Mouse (Mus musculus): ENCODE measurements around the gene Rbm33.

Rbm33 gene

DNA sequence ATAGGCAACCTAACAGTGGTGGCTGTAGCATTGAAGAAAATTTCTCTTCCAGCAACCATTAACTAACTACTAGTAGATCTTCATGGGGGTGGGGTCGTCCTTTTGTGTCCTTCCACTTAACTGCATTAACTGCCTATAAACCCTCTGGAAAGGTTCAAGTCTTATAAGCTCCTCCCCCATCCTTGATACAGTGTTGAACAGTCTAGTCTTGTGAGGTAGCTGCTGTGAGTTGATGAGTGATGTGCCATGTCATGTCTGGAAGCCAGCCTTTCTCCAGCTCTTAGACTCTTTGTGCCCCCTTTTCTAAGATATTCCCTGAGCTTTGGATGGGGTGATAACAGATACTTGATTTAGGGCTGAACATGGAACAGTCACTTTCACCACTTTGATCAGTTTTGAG, 7.5 kb downstream of the Rbm33 start:
- no peak for DNase-seq (ENCODE audit: low read depth)

DNA sequence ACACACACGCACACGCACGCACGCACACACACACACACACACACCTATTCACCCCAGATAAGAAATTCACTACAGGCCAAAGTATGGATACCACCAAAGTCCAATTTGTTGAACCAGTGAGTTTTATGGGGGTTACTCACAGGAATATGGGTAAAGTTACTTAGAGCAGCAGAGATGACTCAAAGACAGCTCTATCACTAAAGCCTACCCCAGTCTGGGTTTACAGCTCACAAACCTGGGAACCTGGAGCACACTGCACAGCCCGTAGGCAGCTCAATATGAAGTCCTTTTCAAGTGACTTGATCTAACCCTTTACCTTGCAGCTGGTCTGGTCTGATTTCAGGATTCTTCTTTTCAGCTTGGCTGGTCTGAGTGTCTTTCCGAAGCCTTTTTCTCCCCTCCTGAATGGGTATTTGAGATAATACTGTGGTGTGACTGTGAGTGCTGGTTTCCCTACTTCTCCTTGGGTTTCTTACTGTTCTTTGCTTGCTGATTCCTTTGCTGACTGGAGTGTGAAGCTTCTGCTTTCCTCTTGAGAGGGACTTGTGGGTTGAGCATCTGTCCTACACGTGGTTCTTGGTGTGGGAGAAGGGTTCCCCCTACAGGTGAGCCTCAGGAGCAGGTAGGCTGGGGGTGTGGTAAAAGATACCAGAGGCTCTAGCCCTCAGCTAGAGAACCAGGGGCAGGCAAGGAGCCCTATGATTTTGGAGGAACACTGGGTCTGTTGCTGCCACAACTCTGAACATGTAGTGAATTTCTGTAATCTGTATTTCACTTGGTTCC, 12.3 kb downstream of the Rbm33 start:
- no peak for DNase-seq (ENCODE audit: low read depth)

DNA sequence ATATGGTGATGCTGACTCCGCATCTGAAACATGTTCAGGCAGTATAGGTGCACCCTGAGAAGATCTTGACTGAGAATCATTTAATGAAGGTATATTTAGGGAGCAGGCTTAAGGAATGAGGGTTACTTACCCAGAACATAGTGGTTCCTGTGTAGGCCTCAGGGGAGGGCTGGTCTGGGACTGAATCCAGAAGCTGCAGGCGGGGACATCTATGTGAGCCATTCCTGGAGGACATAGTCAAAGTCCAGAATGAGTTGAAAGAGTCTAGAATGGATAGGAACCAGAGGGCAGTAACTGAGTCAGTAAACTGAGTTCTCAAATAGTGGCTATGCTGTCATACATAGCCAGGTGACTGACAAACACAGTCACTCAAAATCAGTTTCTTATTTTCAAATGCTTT, 16.8 kb downstream of the Rbm33 start:
- no peak for DNase-seq (ENCODE audit: low read depth)

DNA sequence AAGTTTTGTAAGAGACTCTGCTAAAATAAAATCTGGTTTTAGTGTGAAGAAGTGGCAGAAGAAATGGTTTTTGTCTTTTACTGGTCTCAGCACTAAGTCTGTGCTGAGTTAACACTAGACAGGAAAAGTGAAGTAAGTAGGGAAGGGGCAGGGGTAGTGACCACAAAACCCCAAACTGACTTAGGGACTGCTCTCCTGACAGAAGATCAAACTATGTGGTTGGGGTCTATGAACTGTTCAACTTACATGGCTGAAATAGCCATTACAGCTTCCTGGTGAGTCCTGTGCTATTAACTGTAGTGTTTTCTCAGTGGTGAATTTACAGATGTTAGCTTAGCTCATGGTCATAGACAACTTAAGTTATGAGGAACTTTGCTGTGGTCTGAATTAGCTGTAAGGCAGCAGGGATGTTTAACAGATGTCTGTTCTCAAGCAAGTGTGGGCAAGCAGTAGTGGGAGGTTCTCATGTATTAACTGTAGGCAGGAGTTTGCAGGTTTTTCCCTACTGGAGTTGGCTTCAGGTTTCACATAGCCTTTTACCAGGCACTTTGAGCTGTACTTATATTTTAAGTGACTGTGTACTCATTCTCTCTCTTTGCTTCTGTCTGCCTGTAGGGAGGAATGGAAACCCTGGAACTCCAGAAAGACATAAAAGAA, 35.1 kb downstream of the Rbm33 start:
- DNase-seq (ENCODE audit: low read depth), result no peak

DNA sequence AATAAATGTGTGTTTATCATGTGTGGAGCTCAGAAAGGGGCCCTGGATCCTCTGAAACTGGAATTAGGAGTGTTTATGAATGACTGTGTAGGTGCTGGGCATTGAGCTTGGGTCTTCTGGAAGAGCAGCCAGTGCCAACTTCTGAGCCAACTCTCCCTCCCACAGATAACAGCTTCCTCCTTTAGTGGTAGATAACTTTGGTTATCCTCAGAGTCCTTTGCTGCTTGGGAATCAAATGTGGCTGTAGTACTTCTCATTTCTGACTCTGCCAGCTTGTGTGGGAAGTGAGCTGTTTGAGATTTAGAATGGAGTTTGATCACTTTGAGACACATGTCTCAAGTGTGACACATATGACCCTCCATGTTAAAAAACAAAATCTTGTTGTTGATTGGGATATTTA, 38.7 kb downstream of the Rbm33 start:
- DNase-seq (ENCODE audit: low read depth), result no peak

DNA sequence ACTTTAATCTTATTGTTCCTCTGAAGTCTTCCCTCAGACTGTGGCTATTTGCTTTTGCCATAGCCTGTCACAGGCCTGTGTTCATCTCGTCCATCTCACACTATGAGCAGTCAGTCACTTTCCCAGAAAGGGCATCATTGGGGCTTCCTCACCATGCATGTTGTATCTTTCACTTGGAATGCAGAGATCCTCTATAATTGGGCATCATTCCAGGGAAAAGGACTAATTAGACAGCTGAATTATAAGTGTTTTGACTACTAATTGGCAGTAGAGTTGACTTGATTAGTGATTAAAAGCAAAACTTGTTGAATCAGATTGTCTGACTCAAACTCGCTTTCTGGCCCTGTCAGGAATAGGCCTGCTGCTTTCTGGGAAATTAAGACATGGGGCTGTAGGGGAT, 43.8 kb downstream of the Rbm33 start:
- DNase-seq (ENCODE audit: low read depth), result no peak

DNA sequence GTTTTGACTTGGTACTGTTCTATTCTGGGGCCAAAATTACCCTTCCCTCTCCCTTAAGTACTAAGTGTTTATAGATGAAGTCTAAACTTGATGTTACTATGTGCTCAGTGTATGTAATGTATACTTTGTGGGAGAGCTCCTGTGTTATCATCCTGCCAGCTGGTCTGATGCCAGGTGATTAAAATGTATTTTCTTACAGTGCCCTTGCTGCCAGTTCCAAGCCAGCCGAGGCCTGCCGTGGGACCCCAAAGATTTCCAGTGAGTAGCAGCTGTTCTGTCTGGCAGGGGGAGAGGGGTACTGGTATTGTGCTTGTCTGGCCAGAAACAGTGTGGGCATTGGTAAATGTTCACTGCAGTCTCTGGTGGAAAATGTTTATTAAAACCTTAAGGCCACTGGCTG, 51.1 kb downstream of the Rbm33 start:
- no peak for DNase-seq (ENCODE audit: low read depth)

DNA sequence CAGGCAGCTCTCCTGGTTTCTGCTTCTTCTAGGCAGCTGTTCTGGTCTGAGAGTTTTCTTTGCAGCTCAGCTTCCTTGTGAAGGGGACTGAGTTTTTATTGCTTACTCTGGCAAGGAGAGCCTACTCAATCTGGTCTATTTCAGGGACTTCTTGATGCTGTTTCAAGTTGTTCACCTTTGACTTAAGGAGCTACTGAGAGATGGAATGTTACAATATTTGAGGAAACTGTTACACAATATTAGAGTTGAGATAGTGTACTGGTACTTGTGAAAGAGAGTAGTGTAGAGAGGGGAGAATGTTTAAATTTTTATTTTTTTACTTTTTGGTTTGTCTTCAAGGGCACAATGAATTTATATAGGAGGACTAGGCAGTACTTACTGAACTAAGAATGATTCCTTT, 53.9 kb downstream of the Rbm33 start:
- no peak for DNase-seq (ENCODE audit: low read depth)

DNA sequence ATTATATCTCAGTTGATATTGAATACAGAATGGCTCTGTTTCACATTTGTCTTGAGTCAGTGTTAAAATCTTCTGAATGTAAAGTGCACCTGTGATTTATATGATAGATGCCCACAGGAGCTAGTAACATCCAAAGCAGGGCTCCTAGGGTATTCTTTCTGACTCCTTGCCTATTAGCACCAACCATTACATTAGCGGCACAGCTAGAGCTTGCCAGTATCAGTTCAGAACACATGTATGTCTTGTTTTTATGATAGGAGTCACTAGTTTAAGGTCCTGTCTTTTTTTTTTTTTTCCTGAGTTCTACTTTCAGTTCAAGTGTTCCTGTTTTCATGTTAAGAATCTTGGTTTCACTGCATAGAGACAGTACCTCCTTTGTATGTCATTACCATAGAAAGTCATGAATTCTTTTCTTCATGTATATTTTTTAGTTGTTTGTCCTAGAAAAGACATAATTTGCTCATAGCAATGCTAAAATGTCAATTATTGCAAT, 55.3 kb downstream of the Rbm33 start:
- peak; percentile 16 for DNase-seq (ENCODE audit: low read depth)

DNA sequence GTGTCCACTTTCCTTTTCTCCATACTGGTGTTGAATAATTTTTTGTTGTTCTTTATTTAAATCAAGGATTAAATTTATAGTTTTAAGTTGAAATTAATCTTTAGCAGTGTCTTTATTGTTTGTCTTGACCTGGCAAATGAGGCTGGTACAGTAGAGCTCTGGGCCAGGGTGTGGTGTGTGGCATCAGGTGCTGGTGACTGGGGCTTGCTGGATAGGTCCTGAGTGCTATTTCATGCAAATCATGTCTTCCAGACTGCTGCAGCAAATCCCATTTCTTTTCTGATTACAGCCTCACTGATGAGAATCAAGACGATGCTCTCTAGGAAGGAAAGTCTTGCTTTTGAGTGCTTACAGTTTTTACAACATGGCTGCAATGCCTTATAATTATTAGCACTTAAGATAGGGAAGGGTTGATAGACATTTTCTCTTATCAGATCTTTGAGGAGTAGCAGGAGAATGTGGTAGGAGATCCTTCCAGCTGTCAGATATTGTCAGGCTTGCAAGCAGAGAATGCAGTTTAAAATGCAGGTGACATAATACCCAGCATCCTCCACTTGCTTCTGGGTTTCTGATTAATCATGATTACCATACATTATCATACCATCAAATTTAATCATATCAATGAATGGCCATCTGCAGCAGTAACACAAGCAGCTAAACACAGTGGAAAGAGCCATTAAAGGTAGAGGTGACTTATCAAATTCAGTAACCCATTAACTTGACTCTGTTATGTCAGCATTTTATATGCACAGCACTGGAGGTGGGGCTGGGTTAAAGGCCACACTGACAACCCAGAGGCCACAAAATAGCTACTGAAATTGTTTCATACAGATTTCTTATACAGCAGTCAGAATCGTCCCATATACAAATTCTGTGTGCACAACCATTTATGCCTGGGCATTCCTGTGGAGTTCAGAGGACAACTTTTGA, 56.8 kb downstream of the Rbm33 start:
- no peak for DNase-seq (ENCODE audit: low read depth)

DNA sequence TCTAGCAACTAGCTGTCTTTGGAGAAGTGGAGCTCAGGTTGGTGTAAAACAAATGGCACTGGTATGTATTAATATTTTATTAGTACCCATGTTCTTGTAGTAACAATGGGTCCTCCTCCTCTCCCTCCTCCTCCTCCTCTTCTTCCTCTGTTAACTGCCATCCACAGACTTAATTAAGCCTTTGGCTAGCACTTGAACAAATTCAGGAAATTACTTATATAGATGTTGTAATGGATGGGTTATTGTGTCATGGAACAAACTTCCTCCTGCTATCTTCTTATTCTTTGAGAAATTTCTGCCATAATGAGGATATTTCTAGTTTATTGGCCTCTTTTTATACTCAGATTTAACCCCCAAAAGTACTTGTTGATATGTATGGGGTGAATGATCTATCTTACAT, 60.4 kb downstream of the Rbm33 start:
- no peak for DNase-seq (ENCODE audit: low read depth)

DNA sequence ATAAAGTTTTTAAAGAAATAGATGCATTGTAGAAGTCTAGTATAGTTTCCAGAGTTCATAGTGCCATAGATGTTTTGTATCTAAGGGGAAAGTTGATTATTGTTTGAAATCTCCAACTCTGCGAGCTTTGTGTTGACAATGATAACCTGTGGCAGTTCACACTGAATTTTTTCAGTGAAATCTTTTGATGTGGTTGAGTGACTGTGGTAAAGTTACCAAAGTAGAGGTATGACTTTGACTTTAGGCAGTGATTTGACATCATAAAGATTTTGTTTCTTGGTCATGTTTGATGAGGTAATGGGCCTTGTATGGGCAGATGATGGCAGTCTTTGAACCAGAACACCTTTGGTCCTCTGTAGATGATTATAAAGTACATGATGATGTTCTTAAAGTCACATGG, 65.4 kb downstream of the Rbm33 start:
- no peak for DNase-seq (ENCODE audit: low read depth)

DNA sequence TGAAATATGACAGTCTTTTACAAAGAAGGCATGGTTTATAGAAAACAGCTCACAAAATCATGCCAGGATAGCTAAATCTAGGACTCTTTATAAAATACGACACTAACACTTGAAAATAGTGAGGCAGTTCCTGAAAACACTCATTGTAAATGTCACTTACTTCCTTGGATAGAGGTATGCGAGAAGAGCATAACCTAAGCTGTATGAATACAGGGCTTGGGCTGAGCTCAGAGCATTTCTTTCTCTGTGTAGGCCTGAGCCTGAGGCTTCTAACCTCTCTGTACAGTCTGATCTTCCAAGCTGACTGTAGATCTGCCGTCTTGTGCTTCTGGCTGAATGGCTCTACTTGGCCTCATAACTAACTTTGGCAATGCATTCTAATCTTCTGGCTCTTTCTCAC, 69.9 kb downstream of the Rbm33 start:
- no peak for DNase-seq (ENCODE audit: low read depth)

DNA sequence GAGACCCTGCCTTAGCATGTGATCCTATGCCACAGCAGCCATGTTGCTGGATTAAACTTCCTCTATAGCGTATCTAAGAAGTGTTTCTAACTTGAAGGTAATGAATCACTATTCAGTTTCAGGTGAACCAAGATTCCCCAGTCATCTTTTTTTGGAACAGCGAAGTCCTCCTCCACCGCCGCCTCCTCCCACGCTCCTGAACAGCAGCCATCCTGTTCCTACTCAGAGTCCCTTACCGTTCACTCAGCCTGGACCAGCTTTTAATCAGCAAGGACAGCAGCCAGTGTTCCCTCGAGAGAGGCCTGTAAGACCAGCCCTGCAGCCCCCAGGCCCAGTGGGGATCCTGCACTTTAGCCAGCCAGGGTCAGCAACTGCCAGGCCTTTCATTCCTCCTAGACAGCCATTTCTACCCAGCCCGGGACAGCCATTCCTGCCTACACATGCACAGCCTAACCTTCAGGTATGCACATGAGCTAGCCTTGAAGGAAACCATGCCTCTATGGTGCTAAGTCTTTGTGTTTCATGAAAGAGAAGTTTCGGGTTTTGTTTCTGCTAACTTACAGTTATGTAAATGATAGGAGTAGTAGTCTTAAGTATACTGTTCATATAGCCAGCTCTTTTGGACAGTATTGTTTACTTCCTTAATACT, 70.7 kb downstream of the Rbm33 start:
- DNase-seq (ENCODE audit: low read depth), result peak; percentile 4

DNA sequence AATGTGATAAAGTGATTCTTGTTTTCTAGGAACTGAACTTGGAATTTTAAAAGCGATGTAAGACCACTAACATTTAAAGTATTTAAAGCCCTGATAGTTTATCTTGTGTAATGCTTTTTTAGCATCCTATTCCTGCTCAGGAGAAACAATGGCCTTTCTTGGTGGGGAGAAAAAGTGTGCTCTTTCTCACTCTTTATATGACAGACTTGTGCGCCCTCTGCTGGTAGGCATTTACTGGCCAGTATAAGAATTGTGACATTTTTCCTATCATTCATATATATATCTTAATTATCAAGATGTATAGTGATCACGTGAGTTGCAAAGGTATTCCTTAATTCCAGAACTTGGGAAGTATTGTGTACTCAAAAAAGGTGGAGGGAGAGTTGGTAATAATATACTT, 71.3 kb downstream of the Rbm33 start:
- peak; percentile 46 for DNase-seq (ENCODE audit: low read depth)

DNA sequence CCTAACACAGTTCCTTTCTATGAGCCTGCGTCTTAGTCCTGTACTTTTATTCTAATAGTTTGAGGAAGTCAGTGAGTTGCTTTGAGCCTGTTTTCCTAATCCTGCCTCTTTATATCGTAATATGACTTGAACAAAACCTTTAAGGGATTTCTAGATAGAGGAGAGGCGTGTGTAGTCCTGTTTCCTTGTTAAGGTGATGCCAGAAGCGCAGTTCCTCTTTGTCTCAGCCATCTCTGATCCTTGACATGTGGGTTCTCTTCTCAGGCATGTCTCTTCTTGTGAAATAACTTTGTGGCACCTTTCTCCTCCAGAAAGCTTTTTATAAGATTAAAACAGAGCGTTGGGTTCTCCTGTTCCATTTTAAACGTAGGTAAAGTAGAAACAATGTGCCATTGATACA, 73.3 kb downstream of the Rbm33 start:
- DNase-seq (ENCODE audit: low read depth), result no peak

DNA sequence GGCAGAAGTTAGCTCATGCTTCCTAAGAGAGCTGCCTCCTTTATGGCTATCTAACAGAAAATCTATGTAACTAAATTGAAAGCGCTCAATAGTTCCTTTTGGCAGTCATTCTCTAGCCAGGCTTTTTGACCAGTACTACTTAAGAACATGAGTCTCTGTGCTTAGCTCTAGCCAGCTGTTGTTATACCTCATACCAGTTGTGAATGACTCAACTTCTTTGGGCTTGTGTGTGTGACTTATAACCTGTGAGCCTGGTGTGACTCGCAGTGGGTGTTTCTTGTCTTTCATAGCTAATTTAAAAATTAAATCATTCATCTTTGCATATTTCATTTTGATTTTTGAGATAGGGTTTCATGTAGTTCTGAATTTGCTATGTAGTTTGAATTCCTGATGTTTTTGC, 80.4 kb downstream of the Rbm33 start:
- DNase-seq (ENCODE audit: low read depth), result no peak

DNA sequence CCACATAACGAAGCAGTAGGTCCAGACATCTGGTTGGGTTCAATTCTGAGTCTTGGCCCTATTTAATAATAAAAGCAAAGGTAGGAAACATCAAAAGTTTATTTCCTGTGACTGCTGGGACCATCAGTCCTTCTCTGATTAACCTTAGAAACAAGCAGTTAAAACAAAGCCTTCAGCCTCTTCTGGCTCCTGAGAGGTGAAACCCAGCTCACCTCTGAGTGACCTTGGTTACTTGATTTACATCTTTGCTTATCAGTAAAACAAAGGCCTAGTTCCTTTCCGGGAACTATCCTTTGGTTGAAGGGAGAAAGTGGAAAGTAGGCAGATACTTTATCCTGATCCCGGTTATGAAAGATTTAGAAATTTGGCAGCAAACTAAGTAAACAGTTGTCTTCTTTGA, 81.8 kb downstream of the Rbm33 start:
- DNase-seq (ENCODE audit: low read depth), result no peak

DNA sequence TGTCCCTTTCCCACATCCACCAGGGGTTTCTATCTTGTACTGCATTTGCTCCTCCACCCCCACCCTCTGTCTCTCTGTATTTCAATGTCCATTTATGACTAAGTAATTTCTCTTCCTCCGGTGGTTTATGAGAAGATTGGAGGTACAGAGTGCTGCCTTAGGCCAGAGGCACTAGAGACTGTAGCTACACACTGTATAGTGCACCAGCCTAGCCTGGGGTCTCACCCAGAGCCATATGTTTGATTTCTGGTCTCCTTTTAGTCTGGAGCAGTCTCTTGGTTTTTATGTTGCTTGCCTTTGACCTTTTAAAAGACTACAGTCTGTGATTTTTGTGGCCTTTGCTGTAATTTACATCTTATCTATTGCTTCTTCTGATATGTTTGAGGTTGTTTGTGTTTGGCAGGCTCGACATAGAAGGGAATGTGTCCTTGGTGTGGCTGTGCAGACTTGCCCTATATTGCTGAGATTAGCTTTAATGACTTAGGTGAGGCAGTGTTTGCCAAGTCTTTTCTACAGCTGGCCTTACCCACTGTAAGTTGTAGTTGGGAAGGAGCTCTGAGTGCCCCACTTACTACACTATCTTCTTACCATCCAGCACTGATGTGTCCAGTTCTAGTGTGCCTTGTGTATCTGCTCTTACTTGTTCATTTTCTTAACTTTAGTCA, 82.7 kb downstream of the Rbm33 start:
- DNase-seq (ENCODE audit: low read depth), result no peak

DNA sequence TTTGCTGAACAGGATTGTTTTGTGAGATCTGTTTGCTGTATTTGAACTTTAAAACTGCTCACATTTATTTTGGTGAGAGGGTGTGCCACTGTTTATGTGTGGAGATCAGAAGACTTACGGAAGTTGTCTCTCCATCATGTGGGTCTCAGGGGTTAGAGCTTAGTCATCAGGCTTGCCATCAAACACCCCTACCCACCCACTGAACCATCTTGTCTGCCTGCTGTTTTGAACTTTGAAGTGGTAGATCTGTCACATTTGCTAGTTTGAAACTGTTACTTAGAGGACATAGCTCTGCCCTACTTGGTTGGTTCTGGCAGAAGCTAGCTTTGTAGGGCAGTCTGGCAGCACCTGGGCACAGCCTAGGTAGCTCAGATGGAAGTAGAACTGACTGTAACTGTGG, 85.8 kb downstream of the Rbm33 start:
- no peak for DNase-seq (ENCODE audit: low read depth)

DNA sequence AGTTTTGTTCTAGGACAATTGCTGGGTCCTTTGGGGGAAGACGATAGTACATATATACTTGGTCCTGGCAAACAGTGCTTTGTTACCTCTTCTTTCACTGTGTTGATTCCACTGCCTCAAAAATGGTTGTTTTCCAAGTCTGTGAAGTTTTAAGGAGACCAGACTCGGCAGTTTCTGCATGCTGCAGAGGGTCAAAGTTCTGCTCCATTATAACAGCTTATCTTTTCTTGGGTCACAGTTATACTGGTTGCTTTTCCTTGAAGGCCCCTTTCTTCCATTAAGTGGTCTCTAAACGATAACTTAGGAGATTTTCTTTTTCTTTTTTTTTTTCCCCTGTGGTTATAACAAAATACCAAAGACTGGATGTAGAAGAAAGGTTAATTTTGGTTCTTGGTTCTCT, 89.7 kb downstream of the Rbm33 start:
- DNase-seq (ENCODE audit: low read depth), result no peak

Data from c-Kit-positive CD71-positive TER-119-negative erythroid progenitor cells, embryonic 14.5 days (primary cell).